Mouse (Mus musculus) heart, postnatal 0 days (tissue): ENCODE data around the gene Gbf1.

Experiments used
- CTCF ChIP-seq: IDR thresholded peaks from 2 replicates; pipeline ENCODE4 v1.5.1; 2016; ENCODE audit warnings: antibody characterized with exemption, control low read depth, low read depth
- EP300 ChIP-seq: IDR thresholded peaks from 2 replicates; pipeline ENCODE4 v1.6.1; 2016; ENCODE audit warnings: antibody characterized with exemption, low read depth

DNA sequence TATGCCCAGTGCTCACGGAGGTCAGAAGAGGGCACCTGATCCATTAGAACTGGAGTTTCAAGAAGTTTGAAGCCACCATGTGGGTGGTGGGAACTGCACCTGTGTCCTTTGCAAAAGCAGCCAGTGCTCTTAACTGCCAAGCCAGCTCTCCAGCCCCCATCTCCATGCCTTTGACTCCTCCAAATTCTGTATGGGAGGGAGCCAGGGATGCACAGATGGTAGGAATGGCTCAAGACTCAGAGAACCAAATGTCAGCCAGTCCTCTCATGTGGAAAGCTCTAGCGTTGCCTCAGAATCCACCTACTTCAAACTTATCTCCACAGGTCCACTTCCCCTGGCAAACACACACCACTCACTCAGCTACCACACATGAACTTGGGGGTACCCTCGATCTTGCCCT, 181.6 kb downstream of the Gbf1 start:
- TF ChIP-seq CTCF (no peak), EP300 (no peak)
